Mouse (Mus musculus): ENCODE data around the gene Tmem236. TPM values are rescaled to one million over a fixed set of nuclear protein-coding genes. Genes with fewer than 3 reads are reported as not detected.
A peak's percentile ranks its signal among the peaks of the same experiment; 100 is the strongest.
"Not testable (repeated sequence)": the region's sequence is repeated elsewhere in the genome, so short reads cannot be mapped to it uniquely, and the experiment has no call there.

The Tmem236 gene
- polyA plus RNA-seq, 1 experiment from 2014 or later: 2.9 TPM

GRCm38 (mm10) chr2:14176460-14177193, 2.3 kb downstream of the Tmem236 start:
- Histone ChIP-seq H3K27me3 (ENCODE audit: control insufficient read depth, insufficient read depth, low read length) (no peaks in the 10 kb centered on the region), H3K4me3 (replicated peaks; ENCODE audit: low read length) (no peak overlapping the region), H3K36me3 (ENCODE audit: control insufficient read depth, insufficient read depth, low read length) (no peaks in the 10 kb centered on the region), H3K4me2 (ENCODE audit: low read depth, low read length) (no peak overlapping the region), H3K4me1 (ENCODE audit: control insufficient read depth, insufficient read depth, low read length) (no peaks in the 10 kb centered on the region), H3K9ac (ENCODE audit: low read length) (no peak overlapping the region), H3K27ac (ENCODE audit: low read length) (no peak overlapping the region), H3K9me3 (replicated peaks; ENCODE audit: control insufficient read depth, low read length) (no peaks in the 10 kb centered on the region; the same call in 1 of the 2 replicates)
- WGBS: 73% methylated on average over 2 of the region's 2 CpGs
- no peak for ATAC-seq (ENCODE audit: insufficient read depth, low FRiP score)

- H3K4me2 ChIP-seq (ENCODE audit: low read depth, low read length): no peak overlapping the region
- H3K27ac ChIP-seq (ENCODE audit: low read length): no peak overlapping the region
- H3K9me3 ChIP-seq (replicated peaks; ENCODE audit: control insufficient read depth, low read length): no peaks in the 10 kb centered on the region; the same call in 1 of the 2 replicates
- H3K4me3 ChIP-seq (replicated peaks; ENCODE audit: low read length): no peak overlapping the region
- H3K36me3 ChIP-seq (ENCODE audit: control insufficient read depth, insufficient read depth, low read length): no peaks in the 10 kb centered on the region
- H3K4me1 ChIP-seq (ENCODE audit: control insufficient read depth, insufficient read depth, low read length): no peaks in the 10 kb centered on the region
- ATAC-seq (ENCODE audit: insufficient read depth, low FRiP score): no peak
- no peak overlapping the region for H3K9ac ChIP-seq (ENCODE audit: low read length)
- no peaks in the 10 kb centered on the region for H3K27me3 ChIP-seq (ENCODE audit: control insufficient read depth, insufficient read depth, low read length)
Observed at GRCm38 (mm10) chr2:14184375-14184774, 10.1 kb downstream of the Tmem236 start.

- no peaks in the 10 kb centered on the region for H3K36me3 ChIP-seq (ENCODE audit: control insufficient read depth, insufficient read depth, low read length)
- H3K27me3 ChIP-seq (ENCODE audit: control insufficient read depth, insufficient read depth, low read length): no peaks in the 10 kb centered on the region
- no peak overlapping the region for H3K4me3 ChIP-seq (replicated peaks; ENCODE audit: low read length)
- H3K27ac ChIP-seq (ENCODE audit: low read length): no peak overlapping the region
- H3K4me2 ChIP-seq (ENCODE audit: low read depth, low read length): no peak overlapping the region
- no peak overlapping the region for H3K9ac ChIP-seq (ENCODE audit: low read length)
- no peak for ATAC-seq (ENCODE audit: insufficient read depth, low FRiP score)
- WGBS: 66% methylated on average over 4 of the region's 4 CpGs
- no peaks in the 10 kb centered on the region for H3K9me3 ChIP-seq (replicated peaks; ENCODE audit: control insufficient read depth, low read length)
- no peaks in the 10 kb centered on the region for H3K4me1 ChIP-seq (ENCODE audit: control insufficient read depth, insufficient read depth, low read length)
Observed at GRCm38 (mm10) chr2:14190684-14191083, 16.4 kb downstream of the Tmem236 start.

GRCm38 (mm10) chr2:14191601-14192000, 17.3 kb downstream of the Tmem236 start:
- Histone ChIP-seq H3K27ac (ENCODE audit: low read length) (no peak overlapping the region), H3K9ac (ENCODE audit: low read length) (no peak overlapping the region), H3K36me3 (ENCODE audit: control insufficient read depth, insufficient read depth, low read length) (no peaks in the 10 kb centered on the region), H3K9me3 (replicated peaks; ENCODE audit: control insufficient read depth, low read length) (no peaks in the 10 kb centered on the region), H3K4me1 (ENCODE audit: control insufficient read depth, insufficient read depth, low read length) (no peaks in the 10 kb centered on the region), H3K27me3 (ENCODE audit: control insufficient read depth, insufficient read depth, low read length) (no peaks in the 10 kb centered on the region), H3K4me3 (replicated peaks; ENCODE audit: low read length) (no peak overlapping the region), H3K4me2 (ENCODE audit: low read depth, low read length) (no peak overlapping the region)
- ATAC-seq (ENCODE audit: insufficient read depth, low FRiP score): no peak
- 89% methylated on average over 4 of the region's 4 CpGs for WGBS

- 78% methylated on average over 6 of the region's 6 CpGs for WGBS
- Histone ChIP-seq H3K9me3 (replicated peaks; ENCODE audit: control insufficient read depth, low read length) (no peaks in the 10 kb centered on the region), H3K4me1 (ENCODE audit: control insufficient read depth, insufficient read depth, low read length) (no peaks in the 10 kb centered on the region), H3K4me2 (ENCODE audit: low read depth, low read length) (no peak overlapping the region), H3K4me3 (replicated peaks; ENCODE audit: low read length) (no peak overlapping the region), H3K27me3 (ENCODE audit: control insufficient read depth, insufficient read depth, low read length) (no peaks in the 10 kb centered on the region), H3K27ac (ENCODE audit: low read length) (no peak overlapping the region), H3K36me3 (ENCODE audit: control insufficient read depth, insufficient read depth, low read length) (no peaks in the 10 kb centered on the region), H3K9ac (ENCODE audit: low read length) (no peak overlapping the region)
- no peak for ATAC-seq (ENCODE audit: insufficient read depth, low FRiP score)
Observed at GRCm38 (mm10) chr2:14192046-14192445, 17.7 kb downstream of the Tmem236 start.

- H3K4me1 ChIP-seq (ENCODE audit: control insufficient read depth, insufficient read depth, low read length); H3K36me3 ChIP-seq (ENCODE audit: control insufficient read depth, insufficient read depth, low read length); H3K4me3 ChIP-seq (replicated peaks; ENCODE audit: low read length); H3K9ac ChIP-seq (ENCODE audit: low read length); H3K27ac ChIP-seq (ENCODE audit: low read length); H3K4me2 ChIP-seq (ENCODE audit: low read depth, low read length); H3K27me3 ChIP-seq (ENCODE audit: control insufficient read depth, insufficient read depth, low read length); H3K9me3 ChIP-seq (replicated peaks; ENCODE audit: control insufficient read depth, low read length): not testable (repeated sequence)
- ATAC-seq (ENCODE audit: insufficient read depth, low FRiP score): 0 out of 2 replicates have a peak, but pooled peaks have one; percentile 21
- WGBS: no CpG with 5 or more reads among the region's 2 CpGs
Observed at GRCm38 (mm10) chr2:14198325-14198903, 24.1 kb downstream of the Tmem236 start.

GRCm38 (mm10) chr2:14199621-14200020, 25.3 kb downstream of the Tmem236 start:
- H3K27ac ChIP-seq (ENCODE audit: low read length): no peak overlapping the region
- no peaks in the 10 kb centered on the region for H3K9me3 ChIP-seq (replicated peaks; ENCODE audit: control insufficient read depth, low read length)
- no peak overlapping the region for H3K9ac ChIP-seq (ENCODE audit: low read length)
- ATAC-seq (ENCODE audit: insufficient read depth, low FRiP score): no peak
- WGBS: 33% methylated on average over 2 of the region's 2 CpGs
- H3K4me1 ChIP-seq (ENCODE audit: control insufficient read depth, insufficient read depth, low read length): no peaks in the 10 kb centered on the region
- H3K36me3 ChIP-seq (ENCODE audit: control insufficient read depth, insufficient read depth, low read length): no peaks in the 10 kb centered on the region
- H3K27me3 ChIP-seq (ENCODE audit: control insufficient read depth, insufficient read depth, low read length): no peaks in the 10 kb centered on the region
- H3K4me3 ChIP-seq (replicated peaks; ENCODE audit: low read length): no peak overlapping the region
- no peak overlapping the region for H3K4me2 ChIP-seq (ENCODE audit: low read depth, low read length)

GRCm38 (mm10) chr2:14200879-14201445, 26.6 kb downstream of the Tmem236 start:
- not testable (repeated sequence) for H3K9me3 ChIP-seq (replicated peaks; ENCODE audit: control insufficient read depth, low read length); H3K36me3 ChIP-seq (ENCODE audit: control insufficient read depth, insufficient read depth, low read length); ATAC-seq (ENCODE audit: insufficient read depth, low FRiP score); H3K4me3 ChIP-seq (replicated peaks; ENCODE audit: low read length); H3K27me3 ChIP-seq (ENCODE audit: control insufficient read depth, insufficient read depth, low read length); H3K4me2 ChIP-seq (ENCODE audit: low read depth, low read length); H3K27ac ChIP-seq (ENCODE audit: low read length); H3K9ac ChIP-seq (ENCODE audit: low read length); H3K4me1 ChIP-seq (ENCODE audit: control insufficient read depth, insufficient read depth, low read length)
- WGBS: 0% methylated on average over 1 of the region's 2 CpGs

- no peaks in the 10 kb centered on the region for H3K4me1 ChIP-seq (ENCODE audit: control insufficient read depth, insufficient read depth, low read length)
- H3K4me2 ChIP-seq (ENCODE audit: low read depth, low read length): no peak overlapping the region
- no peaks in the 10 kb centered on the region for H3K36me3 ChIP-seq (ENCODE audit: control insufficient read depth, insufficient read depth, low read length)
- WGBS: 87% methylated on average over 1 of the region's 1 CpGs
- H3K9me3 ChIP-seq (replicated peaks; ENCODE audit: control insufficient read depth, low read length): no peaks in the 10 kb centered on the region
- no peak overlapping the region for H3K27ac ChIP-seq (ENCODE audit: low read length)
- ATAC-seq (ENCODE audit: insufficient read depth, low FRiP score): no peak
- no peak overlapping the region for H3K4me3 ChIP-seq (replicated peaks; ENCODE audit: low read length)
- no peaks in the 10 kb centered on the region; the same call in 1 of the 2 replicates for H3K27me3 ChIP-seq (ENCODE audit: control insufficient read depth, insufficient read depth, low read length)
- H3K9ac ChIP-seq (ENCODE audit: low read length): no peak overlapping the region
Observed at GRCm38 (mm10) chr2:14204308-14204707, 30.0 kb downstream of the Tmem236 start.
